Mouse (Mus musculus): ENCODE measurements around the gene Orm3. TPM values are rescaled to one million over a fixed set of nuclear protein-coding genes. Genes with fewer than 3 reads are reported as not detected.
"Not testable (repeated sequence)": the region's sequence is repeated elsewhere in the genome, so short reads cannot be mapped to it uniquely, and the experiment has no call there.

Gene Orm3
- not detected in 2 replicates for polyA plus RNA-seq (2016; fragmentation: Nextera tagmentation; extraction: Ambion mirVana)

- no peaks in the 10 kb centered on the region for H3K4me1 ChIP-seq
- no peaks in the 10 kb centered on the region for H3K27me3 ChIP-seq
- no peak within 1 kb of the TSS for H3K4me2 ChIP-seq (replicated peaks)
- H3K9ac ChIP-seq (replicated peaks): no peak within 1 kb of the TSS
- WGBS: 83% methylated on average over 4 of the region's 4 CpGs
- no peaks in the 10 kb centered on the region for H3K9me3 ChIP-seq
- ATAC-seq (ENCODE audit: low FRiP score, low read depth): no peak
- no peak within 1 kb of the TSS for H3K4me3 ChIP-seq
- no peak within 1 kb of the TSS for H3K27ac ChIP-seq (replicated peaks)
- no peaks in the 10 kb centered on the region for H3K36me3 ChIP-seq
These were observed at the start of gene Orm3 for GRCm38 (mm10) chr4:63355877-63356665. TSS of gene Orm3 (plus strand) at chr4:63356162.

- no peaks in the 10 kb centered on the region for H3K36me3 ChIP-seq
- no peaks in the 10 kb centered on the region for H3K4me1 ChIP-seq
- 36% methylated on average over 21 of the region's 21 CpGs for WGBS
- H3K27ac ChIP-seq (replicated peaks): no peak overlapping the region
- H3K27me3 ChIP-seq: 0 out of 2 replicates have a peak, but pooled peaks cover 5% of the 10 kb centered on the region
- no peak overlapping the region for H3K4me3 ChIP-seq
- H3K4me2 ChIP-seq (replicated peaks): no peak overlapping the region
- H3K9me3 ChIP-seq: no peaks in the 10 kb centered on the region
- ATAC-seq (ENCODE audit: low FRiP score, low read depth): peak; percentile 74
- H3K9ac ChIP-seq (replicated peaks): no peak overlapping the region
These were observed 48.5 kb upstream of the Orm3 start for GRCm38 (mm10) chr4:63307175-63308062.

GRCm38 (mm10) chr4:63308316-63308715 is 47.6 kb upstream of the Orm3 start:
- no peak for ATAC-seq (ENCODE audit: low FRiP score, low read depth)
- Histone ChIP-seq H3K9me3 (no peaks in the 10 kb centered on the region), H3K27me3 (0 out of 2 replicates have a peak, but pooled peaks cover 5% of the 10 kb centered on the region), H3K27ac (replicated peaks) (no peak overlapping the region), H3K4me3 (no peak overlapping the region), H3K36me3 (no peaks in the 10 kb centered on the region), H3K4me2 (replicated peaks) (no peak overlapping the region), H3K4me1 (no peaks in the 10 kb centered on the region), H3K9ac (replicated peaks) (no peak overlapping the region)
- 67% methylated on average over 3 of the region's 3 CpGs for WGBS

GRCm38 (mm10) chr4:63310247-63310855 is 45.6 kb upstream of the Orm3 start:
- Histone ChIP-seq H3K27me3 (0 out of 2 replicates have a peak, but pooled peaks cover 5% of the 10 kb centered on the region), H3K4me2 (replicated peaks) (no peak overlapping the region), H3K4me1 (no peaks in the 10 kb centered on the region), H3K9ac (replicated peaks) (no peak overlapping the region), H3K36me3 (no peaks in the 10 kb centered on the region), H3K27ac (replicated peaks) (no peak overlapping the region), H3K4me3 (no peak overlapping the region), H3K9me3 (no peaks in the 10 kb centered on the region)
- no peak for ATAC-seq (ENCODE audit: low FRiP score, low read depth)
- 79% methylated on average over 10 of the region's 10 CpGs for WGBS

- Histone ChIP-seq H3K4me2 (replicated peaks) (no peak overlapping the region), H3K4me1 (no peaks in the 10 kb centered on the region), H3K27ac (replicated peaks) (no peak overlapping the region), H3K9ac (replicated peaks) (no peak overlapping the region), H3K9me3 (no peaks in the 10 kb centered on the region), H3K36me3 (no peaks in the 10 kb centered on the region), H3K4me3 (no peak overlapping the region), H3K27me3 (0 out of 2 replicates have a peak, but pooled peaks cover 4% of the 10 kb centered on the region)
- 92% methylated on average over 7 of the region's 7 CpGs for WGBS
- no peak for ATAC-seq (ENCODE audit: low FRiP score, low read depth)
These were observed 44.5 kb upstream of the Orm3 start for GRCm38 (mm10) chr4:63311426-63311825.

GRCm38 (mm10) chr4:63314063-63314462 is 41.9 kb upstream of the Orm3 start:
- no peaks in the 10 kb centered on the region for H3K9me3 ChIP-seq
- H3K27me3 ChIP-seq: no peaks in the 10 kb centered on the region
- H3K4me2 ChIP-seq (replicated peaks): no peak overlapping the region
- H3K36me3 ChIP-seq: no peaks in the 10 kb centered on the region
- H3K4me3 ChIP-seq: no peak overlapping the region
- no peak overlapping the region for H3K9ac ChIP-seq (replicated peaks)
- no peak overlapping the region for H3K27ac ChIP-seq (replicated peaks)
- H3K4me1 ChIP-seq: no peaks in the 10 kb centered on the region
- WGBS: 73% methylated on average over 5 of the region's 5 CpGs
- ATAC-seq (ENCODE audit: low FRiP score, low read depth): no peak

GRCm38 (mm10) chr4:63316076-63316746 is 39.8 kb upstream of the Orm3 start:
- Histone ChIP-seq H3K4me1 (no peaks in the 10 kb centered on the region), H3K27ac (replicated peaks) (no peak overlapping the region), H3K27me3 (no peaks in the 10 kb centered on the region), H3K9me3 (no peaks in the 10 kb centered on the region), H3K4me3 (no peak overlapping the region), H3K36me3 (no peaks in the 10 kb centered on the region), H3K4me2 (replicated peaks) (no peak overlapping the region), H3K9ac (replicated peaks) (no peak overlapping the region)
- ATAC-seq (ENCODE audit: low FRiP score, low read depth): no peak
- 75% methylated on average over 9 of the region's 9 CpGs for WGBS

GRCm38 (mm10) chr4:63319566-63319965 is 36.4 kb upstream of the Orm3 start:
- H3K27ac ChIP-seq (replicated peaks); H3K4me1 ChIP-seq; H3K4me3 ChIP-seq; H3K9ac ChIP-seq (replicated peaks); H3K4me2 ChIP-seq (replicated peaks); H3K9me3 ChIP-seq; H3K27me3 ChIP-seq; H3K36me3 ChIP-seq: not testable (repeated sequence)
- WGBS: 27% methylated on average over 3 of the region's 3 CpGs
- 0 out of 2 replicates have a peak, but pooled peaks have one; percentile 39 for ATAC-seq (ENCODE audit: low FRiP score, low read depth)

- H3K4me2 ChIP-seq (replicated peaks): no peak overlapping the region
- no peak overlapping the region for H3K27ac ChIP-seq (replicated peaks)
- no peaks in the 10 kb centered on the region for H3K4me1 ChIP-seq
- H3K36me3 ChIP-seq: no peaks in the 10 kb centered on the region
- no peak for ATAC-seq (ENCODE audit: low FRiP score, low read depth)
- H3K27me3 ChIP-seq: no peaks in the 10 kb centered on the region
- no peaks in the 10 kb centered on the region for H3K9me3 ChIP-seq
- WGBS: 85% methylated on average over 8 of the region's 8 CpGs
- H3K4me3 ChIP-seq: no peak overlapping the region
- no peak overlapping the region for H3K9ac ChIP-seq (replicated peaks)
These were observed 32.6 kb upstream of the Orm3 start for GRCm38 (mm10) chr4:63323275-63323815.

- no peaks in the 10 kb centered on the region for H3K27me3 ChIP-seq
- H3K9me3 ChIP-seq: no peaks in the 10 kb centered on the region
- no peaks in the 10 kb centered on the region for H3K36me3 ChIP-seq
- no peak overlapping the region for H3K4me3 ChIP-seq
- H3K4me2 ChIP-seq (replicated peaks): no peak overlapping the region
- 94% methylated on average over 4 of the region's 4 CpGs for WGBS
- no peaks in the 10 kb centered on the region for H3K4me1 ChIP-seq
- H3K27ac ChIP-seq (replicated peaks): no peak overlapping the region
- no peak for ATAC-seq (ENCODE audit: low FRiP score, low read depth)
- no peak overlapping the region for H3K9ac ChIP-seq (replicated peaks)
These were observed 22.6 kb upstream of the Orm3 start for GRCm38 (mm10) chr4:63333403-63333802.

GRCm38 (mm10) chr4:63338414-63339076 is 17.4 kb upstream of the Orm3 start:
- WGBS: 75% methylated on average over 3 of the region's 3 CpGs
- H3K36me3 ChIP-seq: no peaks in the 10 kb centered on the region
- no peak overlapping the region for H3K27ac ChIP-seq (replicated peaks)
- H3K4me3 ChIP-seq: no peak overlapping the region
- no peak overlapping the region for H3K4me2 ChIP-seq (replicated peaks)
- no peak overlapping the region for H3K9ac ChIP-seq (replicated peaks)
- ATAC-seq (ENCODE audit: low FRiP score, low read depth): no peak
- H3K27me3 ChIP-seq: no peaks in the 10 kb centered on the region
- no peaks in the 10 kb centered on the region for H3K4me1 ChIP-seq
- H3K9me3 ChIP-seq: no peaks in the 10 kb centered on the region

Measured in midbrain, embryonic 12.5 days (tissue).